Mouse (Mus musculus): ENCODE results near the gene Trp53bp2. TPM values are rescaled to one million over a fixed set of nuclear protein-coding genes. Genes with fewer than 3 reads are reported as not detected.
A peak's percentile ranks its signal among the peaks of the same experiment; 100 is the strongest.

Trp53bp2 gene
- total and polyA plus RNA-seq, 2 experiments: 5.0 to 7.2 TPM

DNA sequence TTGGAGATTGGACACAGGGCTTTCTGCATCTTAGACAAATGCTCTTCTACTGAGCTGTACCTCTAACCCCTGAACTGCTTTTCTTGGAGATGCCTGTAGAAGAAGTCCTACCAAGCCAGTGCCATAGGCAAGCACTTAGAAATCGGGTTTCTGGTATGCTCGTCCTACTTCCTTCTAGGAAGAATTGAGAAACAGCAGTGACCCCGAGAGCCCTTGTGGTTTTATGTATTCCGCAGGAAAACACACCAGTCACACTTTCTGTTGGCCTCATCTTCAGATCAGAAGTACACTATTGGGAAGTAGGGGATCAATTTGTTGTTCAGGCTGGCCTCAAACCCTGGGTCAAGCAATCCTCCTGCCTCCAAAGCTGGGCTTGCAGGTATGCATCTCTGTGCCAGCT lies 39.5 kb upstream of the Trp53bp2 start:
- peak; percentile 18 for DNase-seq (ENCODE audit: extremely low read depth, low read depth, low spot score)
- Histone ChIP-seq H3K4me1 (ENCODE audit: control insufficient read depth, insufficient read depth, low read length) (peaks cover 4% of the 10 kb centered on the region; the same call in 1 of the 2 replicates), H3K27ac (replicated peaks; ENCODE audit: insufficient read depth, low read depth, low read length) (no peak overlapping the region), H3K4me3 (ENCODE audit: insufficient read depth, low read depth, low read length) (no peak overlapping the region), H3K27me3 (ENCODE audit: control insufficient read depth, insufficient read depth, low read length) (no peaks in the 10 kb centered on the region), H3K36me3 (ENCODE audit: control insufficient read depth, insufficient read depth, low read length) (no peaks in the 10 kb centered on the region), H3K9ac (ENCODE audit: low read depth, low read length) (no peak overlapping the region), H3K79me2 (ENCODE audit: control insufficient read depth, insufficient read depth, low read length) (no peaks in the 10 kb centered on the region)
- no peak for TF ChIP-seq POLR2A (IDR thresholded peaks at IDR 0.05; ENCODE audit: extremely low read depth, insufficient read depth, low read length)
- TF ChIP-seq CTCF (IDR thresholded peaks at IDR 0.05; ENCODE audit: low read depth, low read length): no peak
- 60% methylated on average over 4 of the region's 4 CpGs for WGBS

DNA sequence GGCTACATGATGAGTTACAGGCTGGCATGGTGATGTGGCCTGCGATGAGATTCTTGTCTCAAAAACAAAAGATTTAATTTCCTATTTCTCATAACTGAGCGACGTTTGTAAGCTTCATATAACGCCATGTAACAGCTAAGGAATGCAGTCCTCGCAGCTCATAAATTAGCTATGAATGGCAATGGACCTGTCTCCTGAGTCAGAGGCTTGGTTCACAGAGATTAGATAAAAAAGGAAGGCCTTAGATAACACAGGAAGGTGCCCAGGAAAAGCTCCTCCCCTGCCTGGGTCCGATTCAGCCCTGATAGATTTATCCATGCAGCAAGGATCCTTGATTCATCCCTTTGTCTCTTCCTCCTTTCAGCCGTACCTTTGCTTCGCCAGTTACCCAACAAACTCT lies 37.1 kb upstream of the Trp53bp2 start:
- Histone ChIP-seq H3K9ac (ENCODE audit: low read depth, low read length) (no peak overlapping the region), H3K79me2 (ENCODE audit: control insufficient read depth, insufficient read depth, low read length) (no peaks in the 10 kb centered on the region), H3K4me3 (ENCODE audit: insufficient read depth, low read depth, low read length) (no peak overlapping the region), H3K27ac (replicated peaks; ENCODE audit: insufficient read depth, low read depth, low read length) (no peak overlapping the region), H3K27me3 (ENCODE audit: control insufficient read depth, insufficient read depth, low read length) (no peaks in the 10 kb centered on the region), H3K4me1 (ENCODE audit: control insufficient read depth, insufficient read depth, low read length) (peaks cover 4% of the 10 kb centered on the region; the same call in 1 of the 2 replicates), H3K36me3 (ENCODE audit: control insufficient read depth, insufficient read depth, low read length) (no peaks in the 10 kb centered on the region)
- TF ChIP-seq CTCF (IDR thresholded peaks at IDR 0.05; ENCODE audit: low read depth, low read length) (no peak), POLR2A (IDR thresholded peaks at IDR 0.05; ENCODE audit: extremely low read depth, insufficient read depth, low read length) (no peak)
- WGBS: 81% methylated on average over 8 of the region's 8 CpGs
- DNase-seq (ENCODE audit: extremely low read depth, low read depth, low spot score): no peak

DNA sequence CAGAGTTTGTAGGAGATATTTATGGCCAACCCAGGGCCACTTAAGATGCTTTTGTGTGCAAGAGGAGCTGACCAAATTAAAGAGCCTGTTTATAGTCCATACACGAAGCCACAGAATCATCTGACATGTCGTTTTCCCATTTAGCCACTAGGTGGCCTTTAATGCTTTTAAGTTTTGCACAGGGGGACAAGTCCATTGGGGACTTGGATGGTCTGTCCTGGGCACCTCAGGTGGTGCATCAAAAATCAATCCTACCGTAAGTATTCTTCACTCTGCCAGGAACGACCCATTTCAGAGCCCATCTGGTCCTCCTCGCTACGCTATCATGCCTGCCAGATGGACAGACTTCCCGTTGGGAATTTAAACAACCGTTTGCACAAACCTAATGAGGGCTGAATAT lies 32.8 kb upstream of the Trp53bp2 start:
- Histone ChIP-seq H3K27ac (replicated peaks; ENCODE audit: insufficient read depth, low read depth, low read length) (no peak overlapping the region), H3K4me3 (ENCODE audit: insufficient read depth, low read depth, low read length) (no peak overlapping the region), H3K9ac (ENCODE audit: low read depth, low read length) (no peak overlapping the region), H3K79me2 (ENCODE audit: control insufficient read depth, insufficient read depth, low read length) (no peaks in the 10 kb centered on the region), H3K27me3 (ENCODE audit: control insufficient read depth, insufficient read depth, low read length) (no peaks in the 10 kb centered on the region), H3K4me1 (ENCODE audit: control insufficient read depth, insufficient read depth, low read length) (no peaks in the 10 kb centered on the region), H3K36me3 (ENCODE audit: control insufficient read depth, insufficient read depth, low read length) (no peaks in the 10 kb centered on the region)
- TF ChIP-seq CTCF (IDR thresholded peaks at IDR 0.05; ENCODE audit: low read depth, low read length): peak; percentile 36; the same call in 1 of the 2 replicates
- no peak for TF ChIP-seq POLR2A (IDR thresholded peaks at IDR 0.05; ENCODE audit: extremely low read depth, insufficient read depth, low read length)
- peak; percentile 62 for DNase-seq (ENCODE audit: extremely low read depth, low read depth, low spot score)
- WGBS: 35% methylated on average over 8 of the region's 8 CpGs

DNA sequence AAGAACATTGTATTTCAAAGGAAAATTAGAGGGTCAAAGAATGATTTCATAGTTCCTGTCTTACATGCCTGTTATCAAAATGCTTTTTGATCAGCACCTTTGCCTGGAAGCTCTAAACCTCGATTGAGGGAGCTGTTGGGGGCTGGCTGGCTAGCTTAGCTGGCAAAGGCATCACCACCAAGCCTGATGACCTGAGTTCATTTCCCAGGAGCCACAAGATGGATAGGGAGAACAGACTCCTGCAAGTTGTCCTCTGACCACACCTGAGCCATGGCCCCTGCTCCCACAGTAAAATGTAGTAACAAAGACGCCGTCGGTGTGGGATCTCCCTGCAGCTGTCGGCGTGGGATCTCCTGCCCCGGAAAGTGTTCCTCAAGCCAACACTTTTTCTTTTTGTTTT lies 32.1 kb upstream of the Trp53bp2 start:
- no peak overlapping the region for H3K27ac ChIP-seq (replicated peaks; ENCODE audit: insufficient read depth, low read depth, low read length)
- no peak overlapping the region for H3K4me3 ChIP-seq (ENCODE audit: insufficient read depth, low read depth, low read length)
- no peak for DNase-seq (ENCODE audit: extremely low read depth, low read depth, low spot score)
- no peak for TF ChIP-seq POLR2A (IDR thresholded peaks at IDR 0.05; ENCODE audit: extremely low read depth, insufficient read depth, low read length)
- no peak for TF ChIP-seq CTCF (IDR thresholded peaks at IDR 0.05; ENCODE audit: low read depth, low read length)
- no peaks in the 10 kb centered on the region for H3K27me3 ChIP-seq (ENCODE audit: control insufficient read depth, insufficient read depth, low read length)
- H3K36me3 ChIP-seq (ENCODE audit: control insufficient read depth, insufficient read depth, low read length): no peaks in the 10 kb centered on the region
- H3K4me1 ChIP-seq (ENCODE audit: control insufficient read depth, insufficient read depth, low read length): no peaks in the 10 kb centered on the region
- H3K79me2 ChIP-seq (ENCODE audit: control insufficient read depth, insufficient read depth, low read length): no peaks in the 10 kb centered on the region
- 94% methylated on average over 7 of the region's 7 CpGs for WGBS
- no peak overlapping the region for H3K9ac ChIP-seq (ENCODE audit: low read depth, low read length)

DNA sequence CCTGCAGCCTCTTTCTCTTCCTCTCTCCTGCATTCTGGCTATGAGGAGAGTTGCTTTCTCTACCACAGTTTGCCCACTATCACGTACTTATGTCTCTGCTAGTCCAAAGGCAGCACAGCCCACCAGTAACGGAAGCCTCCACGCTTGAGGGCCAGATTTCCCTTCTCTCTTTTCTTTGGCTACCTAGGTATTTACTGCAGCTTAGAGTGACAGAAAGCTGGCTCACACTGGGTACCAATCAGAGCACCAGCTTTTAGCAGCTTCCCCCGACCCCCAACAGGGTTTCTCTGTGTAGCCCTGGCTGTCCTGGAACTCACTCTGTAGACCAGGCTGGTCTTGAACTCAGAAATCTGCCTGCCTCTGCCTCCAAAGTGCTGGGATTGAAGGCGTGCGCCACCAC lies 31.5 kb upstream of the Trp53bp2 start:
- DNase-seq (ENCODE audit: extremely low read depth, low read depth, low spot score): no peak
- no peaks in the 10 kb centered on the region for H3K79me2 ChIP-seq (ENCODE audit: control insufficient read depth, insufficient read depth, low read length)
- H3K4me1 ChIP-seq (ENCODE audit: control insufficient read depth, insufficient read depth, low read length): no peaks in the 10 kb centered on the region
- H3K27ac ChIP-seq (replicated peaks; ENCODE audit: insufficient read depth, low read depth, low read length): no peak overlapping the region
- no peak for TF ChIP-seq CTCF (IDR thresholded peaks at IDR 0.05; ENCODE audit: low read depth, low read length)
- no peak for TF ChIP-seq POLR2A (IDR thresholded peaks at IDR 0.05; ENCODE audit: extremely low read depth, insufficient read depth, low read length)
- H3K36me3 ChIP-seq (ENCODE audit: control insufficient read depth, insufficient read depth, low read length): no peaks in the 10 kb centered on the region
- H3K4me3 ChIP-seq (ENCODE audit: insufficient read depth, low read depth, low read length): no peak overlapping the region
- WGBS: 88% methylated on average over 6 of the region's 6 CpGs
- H3K9ac ChIP-seq (ENCODE audit: low read depth, low read length): no peak overlapping the region
- H3K27me3 ChIP-seq (ENCODE audit: control insufficient read depth, insufficient read depth, low read length): no peaks in the 10 kb centered on the region

GRCm38 (mm10) chr1:182378205-182378835 lies 30.7 kb upstream of the Trp53bp2 start:
- H3K9ac ChIP-seq (ENCODE audit: low read depth, low read length): no peak overlapping the region
- H3K27ac ChIP-seq (replicated peaks; ENCODE audit: insufficient read depth, low read depth, low read length): no peak overlapping the region
- no peaks in the 10 kb centered on the region for H3K27me3 ChIP-seq (ENCODE audit: control insufficient read depth, insufficient read depth, low read length)
- 78% methylated on average over 11 of the region's 11 CpGs for WGBS
- H3K36me3 ChIP-seq (ENCODE audit: control insufficient read depth, insufficient read depth, low read length): no peaks in the 10 kb centered on the region
- DNase-seq (ENCODE audit: extremely low read depth, low read depth, low spot score): no peak
- H3K4me1 ChIP-seq (ENCODE audit: control insufficient read depth, insufficient read depth, low read length): no peaks in the 10 kb centered on the region
- H3K79me2 ChIP-seq (ENCODE audit: control insufficient read depth, insufficient read depth, low read length): no peaks in the 10 kb centered on the region
- no peak overlapping the region for H3K4me3 ChIP-seq (ENCODE audit: insufficient read depth, low read depth, low read length)
- TF ChIP-seq POLR2A (IDR thresholded peaks at IDR 0.05; ENCODE audit: extremely low read depth, insufficient read depth, low read length) (no peak), CTCF (IDR thresholded peaks at IDR 0.05; ENCODE audit: low read depth, low read length) (no peak)
